Mouse (Mus musculus) kidney, adult 18-20 months (tissue): ENCODE results near the gene Mllt3.
A peak's percentile ranks its signal among the peaks of the same experiment; 100 is the strongest.

ENCODE experiments used
- DNase-seq: peaks from one replicate; pipeline ENCODE4 v3.0.0; 2021

The Mllt3 gene

DNA sequence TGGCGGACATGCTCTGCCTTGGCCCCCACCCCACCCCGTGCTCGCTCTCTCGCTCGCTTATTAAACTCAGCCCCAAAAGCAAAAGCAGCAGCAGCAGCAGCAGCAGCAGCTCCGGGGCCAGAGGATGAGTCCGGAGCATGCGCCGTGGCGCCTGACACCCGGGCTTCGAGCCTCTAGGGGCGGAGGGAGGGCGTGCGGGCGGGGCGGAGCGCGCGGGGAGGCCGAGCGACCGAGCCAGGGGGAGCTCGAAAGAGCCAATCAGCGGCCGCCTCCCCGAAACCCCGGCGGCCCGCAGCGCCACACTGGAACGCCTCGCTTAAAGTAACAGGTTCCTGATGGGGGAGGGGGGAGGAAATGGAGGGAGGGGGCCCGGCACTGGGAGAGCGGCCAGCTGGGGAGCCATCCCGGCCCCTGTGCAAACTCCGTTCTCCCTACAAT, at the start of gene Mllt3:
Mllt3 (minus strand) TSS at position 149 of the 438 bp plus-strand sequence.
- peak; percentile 94 for DNase-seq

DNA sequence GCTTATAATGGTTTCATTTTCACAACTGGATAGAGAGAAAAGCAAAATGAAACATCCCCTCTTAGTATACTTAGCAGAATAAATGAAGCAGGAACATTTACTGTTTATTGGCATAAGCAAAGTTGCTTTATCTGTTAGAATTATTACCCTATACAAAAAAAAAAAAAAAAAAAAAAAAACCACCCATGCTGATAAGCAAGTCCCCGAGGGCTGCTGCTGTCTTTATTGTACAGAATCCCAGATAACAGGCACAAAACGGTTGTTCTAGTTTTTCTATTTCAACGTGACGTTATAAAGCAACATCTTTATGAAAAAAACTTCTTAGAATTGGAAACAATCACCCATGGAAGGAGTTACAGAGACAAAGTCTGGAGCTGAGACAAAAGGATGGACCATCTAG, 49.2 kb upstream of the Mllt3 start:
- no peak for DNase-seq

DNA sequence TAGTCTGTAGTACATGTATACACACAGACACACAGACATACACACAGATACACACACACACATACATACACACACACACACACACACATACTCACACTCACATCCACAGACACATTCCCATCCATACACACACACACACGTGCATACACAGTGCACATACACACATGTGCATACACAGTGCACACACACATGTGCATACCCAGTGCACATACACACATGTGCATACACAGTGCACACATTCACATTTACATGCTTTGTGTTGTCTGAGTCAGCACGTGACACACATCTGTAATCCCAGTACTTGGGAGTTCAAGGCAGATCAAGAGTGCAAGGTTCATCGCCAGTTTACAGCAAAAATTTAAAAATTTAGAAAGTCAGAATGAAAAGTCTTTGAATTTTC, 48.7 kb upstream of the Mllt3 start:
- DNase-seq, result no peak

DNA sequence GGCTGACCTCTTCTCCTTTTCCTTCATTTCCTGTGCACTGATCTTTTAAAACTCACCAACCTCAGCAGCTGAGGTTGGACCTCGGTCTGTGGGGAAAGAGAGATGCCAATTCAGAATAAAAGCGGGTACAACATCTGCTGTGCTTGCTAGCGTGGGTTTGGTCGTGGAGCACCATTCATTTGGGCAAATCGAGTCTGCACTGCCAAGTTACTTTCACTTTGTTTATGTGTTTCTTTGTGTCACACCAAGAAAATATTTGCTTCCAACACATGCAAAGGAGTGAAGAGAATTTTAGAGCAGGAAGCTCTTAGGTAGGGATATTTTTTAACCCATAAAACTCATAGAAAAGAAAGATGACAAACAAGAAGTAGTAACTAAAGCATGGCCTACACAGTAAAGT, 48.3 kb upstream of the Mllt3 start:
- DNase-seq, result no peak

DNA sequence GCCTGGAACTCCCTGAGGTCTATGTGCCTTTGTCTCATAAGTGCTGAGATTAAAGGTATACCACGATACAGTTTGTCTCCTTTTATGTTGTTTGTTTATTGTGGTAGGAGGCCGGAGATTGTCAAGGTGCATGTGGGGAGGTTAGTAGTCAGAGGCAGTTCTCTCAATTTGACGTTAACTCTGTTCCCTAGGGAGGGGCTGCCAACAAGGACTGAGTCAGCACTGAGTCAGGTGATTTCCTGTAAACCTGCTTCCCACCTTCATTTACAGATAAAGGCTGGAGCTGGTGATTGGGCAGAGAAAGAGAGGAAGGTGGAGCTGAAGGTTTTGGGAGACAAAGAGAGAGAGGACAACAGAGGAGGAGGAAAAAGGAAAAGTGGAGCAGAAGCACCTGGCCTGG, 45.8 kb upstream of the Mllt3 start:
- no peak for DNase-seq

DNA sequence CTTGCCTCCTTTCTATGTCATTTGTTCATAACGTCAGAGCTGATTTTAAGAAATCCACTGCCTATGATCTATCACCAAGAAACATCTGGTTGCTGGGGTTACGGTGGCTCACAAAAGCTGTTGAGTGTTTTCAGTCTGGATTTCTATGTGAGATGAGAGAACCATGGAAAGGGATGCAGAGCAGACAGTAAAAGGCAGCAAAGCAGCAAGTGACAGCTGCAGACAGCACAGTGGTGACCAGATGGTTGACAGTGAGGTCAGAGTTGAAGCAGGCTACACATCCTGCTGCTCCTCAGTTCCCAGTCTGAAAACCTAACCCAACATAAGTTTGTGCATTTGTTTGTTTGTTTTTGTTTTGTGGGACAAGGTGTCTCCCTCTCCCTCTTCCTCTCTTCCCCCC, 42.2 kb upstream of the Mllt3 start:
- DNase-seq, result no peak

DNA sequence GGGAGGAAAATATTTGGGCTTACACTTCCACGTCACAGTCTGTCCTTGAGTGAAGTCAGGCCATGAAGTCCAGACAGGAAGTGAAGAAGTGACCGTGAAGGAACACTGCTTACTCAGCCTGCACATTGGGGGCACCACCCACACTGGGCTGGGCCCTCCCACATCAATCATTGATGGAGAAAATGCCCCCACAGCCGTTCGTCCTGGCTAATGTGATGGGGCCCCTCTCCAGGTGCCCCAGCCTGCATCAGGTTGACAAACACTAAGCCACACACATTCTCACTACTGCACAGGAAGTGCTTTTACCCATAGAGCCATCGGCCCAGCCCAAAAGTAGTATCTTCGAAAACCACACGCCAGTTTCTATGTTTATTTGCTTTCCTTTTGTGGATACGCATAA, 13.1 kb upstream of the Mllt3 start:
- no peak for DNase-seq

DNA sequence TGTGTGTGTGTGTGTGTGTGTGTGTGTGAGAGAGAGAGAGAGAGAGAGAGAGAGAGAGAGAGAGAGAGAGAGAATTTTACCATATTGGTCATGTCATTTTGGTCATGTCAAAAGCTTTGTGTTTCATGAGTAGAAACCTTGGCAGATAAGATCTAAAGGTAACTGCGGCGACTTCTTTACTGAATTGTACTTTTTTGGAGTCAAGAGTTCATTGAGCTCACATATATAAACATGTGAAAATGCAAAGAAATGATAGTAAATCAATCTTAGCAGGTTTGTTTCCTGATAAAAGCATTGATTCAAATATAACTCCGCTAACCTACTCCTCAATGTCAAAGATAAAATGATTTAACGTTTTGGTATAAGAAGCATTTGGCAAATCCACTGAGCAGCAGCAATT, 12.0 kb upstream of the Mllt3 start:
- no peak for DNase-seq

DNA sequence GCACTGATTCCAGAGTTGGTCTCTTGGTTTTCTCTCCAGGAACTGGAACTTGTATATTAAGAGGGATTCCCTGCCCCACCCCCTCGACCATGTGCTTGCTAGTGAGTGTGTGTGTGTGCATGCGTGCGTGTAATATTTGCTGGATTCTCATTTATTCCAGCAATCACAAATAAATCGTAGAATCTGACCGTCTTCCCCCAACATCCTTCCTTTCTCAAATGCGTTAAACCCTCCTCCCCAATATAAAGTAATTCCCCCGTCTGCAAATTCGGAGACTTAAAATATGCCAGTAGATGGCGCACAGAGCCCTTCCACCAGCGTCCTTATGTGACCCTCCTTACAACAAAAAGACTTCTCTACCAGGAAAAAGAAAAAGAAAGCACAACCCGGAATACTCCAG, 2.2 kb upstream of the Mllt3 start:
- peak; percentile 48 for DNase-seq

DNA sequence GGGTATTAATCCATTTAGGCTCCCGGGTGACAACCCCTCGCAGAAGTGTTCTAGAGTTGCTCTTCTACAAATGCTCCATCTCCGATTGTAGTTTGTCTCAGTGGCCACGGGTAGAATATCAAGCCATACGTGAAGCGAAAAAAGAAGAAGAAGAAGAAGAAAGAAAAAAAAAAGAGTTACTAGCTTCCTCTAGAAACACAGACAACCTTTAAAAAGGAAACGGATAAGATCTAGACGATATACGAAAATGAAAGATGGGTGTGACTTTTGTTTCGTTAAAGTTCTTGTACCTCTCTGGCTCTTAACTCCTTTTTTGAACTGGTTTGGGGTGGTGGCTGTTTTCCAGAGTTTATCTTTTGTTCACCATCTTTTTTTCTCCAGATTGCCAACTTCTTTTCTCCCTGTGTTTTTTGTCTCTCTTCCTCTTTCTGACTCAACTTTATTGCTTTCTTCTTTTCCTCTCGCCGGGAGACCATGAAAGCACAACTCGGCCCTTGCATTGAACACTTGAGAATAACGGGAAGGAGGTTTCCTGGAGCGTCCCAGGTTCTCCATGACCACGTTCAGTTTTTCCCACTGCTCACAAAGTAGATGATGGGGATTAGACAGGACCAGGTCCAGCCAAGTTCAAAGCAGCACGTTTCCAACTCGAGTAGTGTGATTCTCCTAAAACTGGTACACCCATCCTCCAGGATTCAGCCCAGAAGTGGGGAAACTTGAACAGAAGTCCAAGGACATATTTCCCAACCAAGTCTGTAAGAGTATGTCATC, 1.4 kb upstream of the Mllt3 start:
- DNase-seq, result peak; percentile 13

DNA sequence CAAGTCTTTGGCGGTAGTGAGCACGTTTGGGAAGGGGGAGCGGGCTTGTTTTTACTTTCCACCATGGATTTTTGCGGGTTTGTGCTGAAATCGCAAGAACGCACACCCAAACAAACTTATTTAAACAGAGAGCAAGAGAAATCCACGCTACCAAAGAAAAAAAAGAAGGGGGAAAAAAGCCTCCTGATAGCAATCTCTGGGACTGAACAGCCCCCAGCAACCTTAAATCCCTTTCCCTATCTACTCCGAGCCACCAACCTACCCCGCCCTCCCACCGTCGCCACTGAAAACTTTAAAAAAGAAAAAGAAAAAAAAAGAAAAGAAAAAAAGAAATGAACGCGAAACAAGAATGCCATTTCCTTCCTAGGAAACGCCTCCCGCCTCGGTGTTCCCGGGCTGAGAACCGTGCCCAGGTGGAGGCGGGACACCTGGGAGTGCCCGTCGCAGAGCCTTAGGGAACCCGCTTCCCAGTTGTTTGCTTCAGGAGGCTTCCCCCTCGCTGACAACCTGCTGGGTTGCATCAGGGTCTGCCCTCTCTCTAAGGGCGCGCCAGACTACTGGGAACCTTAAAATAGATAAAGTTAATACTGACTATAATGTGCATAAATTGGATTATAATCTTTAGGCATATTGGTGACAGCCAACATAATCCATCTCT, 694 bp upstream of the Mllt3 start:
- DNase-seq, result peak; percentile 39

DNA sequence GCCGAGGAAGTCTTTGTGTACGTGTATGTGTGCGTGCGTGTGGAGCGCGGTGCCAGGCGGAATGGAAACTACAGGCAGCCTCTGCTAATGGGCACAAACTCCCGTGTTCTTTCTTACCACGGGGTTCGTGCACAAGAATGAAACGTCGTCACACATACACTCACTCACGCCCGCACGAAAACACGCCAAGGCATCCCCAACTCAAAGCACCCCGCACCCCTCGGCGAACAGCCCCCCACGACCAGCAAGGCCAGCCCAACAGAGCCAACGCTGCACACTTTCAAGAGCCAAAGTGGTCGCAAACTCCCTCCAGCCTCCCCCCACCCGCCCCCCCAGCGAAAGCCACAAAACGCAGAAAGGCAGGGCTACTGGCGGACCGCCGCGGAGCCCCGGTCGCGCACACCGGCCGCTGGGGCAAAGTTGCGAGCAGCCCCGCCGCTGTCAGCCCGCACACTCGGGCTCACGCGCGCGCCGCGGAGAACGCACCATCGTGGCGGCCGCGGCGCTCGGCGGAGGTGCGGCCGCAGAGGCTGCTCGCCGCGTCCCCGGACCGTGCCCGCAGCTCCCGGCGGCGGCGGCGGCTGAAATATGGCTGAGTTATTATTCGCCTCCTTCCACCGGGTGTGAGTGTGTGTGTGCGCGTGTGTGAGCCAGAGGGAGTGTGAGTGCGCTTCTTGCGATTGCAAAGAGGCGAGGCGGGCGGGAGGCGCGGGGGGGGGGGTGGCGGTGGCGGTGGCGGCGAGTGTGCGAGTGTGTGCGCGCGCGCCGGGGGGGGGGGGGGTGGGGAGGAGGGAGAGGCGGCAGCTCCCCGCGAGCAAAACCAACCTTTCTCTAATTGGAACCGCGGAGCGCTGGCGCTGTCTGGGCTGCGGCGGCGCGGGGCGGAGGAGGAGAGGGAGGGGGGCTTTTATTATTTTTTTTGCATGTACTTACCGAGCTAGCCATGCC, 739 bp downstream of the Mllt3 start:
- peak; percentile 57 for DNase-seq

DNA sequence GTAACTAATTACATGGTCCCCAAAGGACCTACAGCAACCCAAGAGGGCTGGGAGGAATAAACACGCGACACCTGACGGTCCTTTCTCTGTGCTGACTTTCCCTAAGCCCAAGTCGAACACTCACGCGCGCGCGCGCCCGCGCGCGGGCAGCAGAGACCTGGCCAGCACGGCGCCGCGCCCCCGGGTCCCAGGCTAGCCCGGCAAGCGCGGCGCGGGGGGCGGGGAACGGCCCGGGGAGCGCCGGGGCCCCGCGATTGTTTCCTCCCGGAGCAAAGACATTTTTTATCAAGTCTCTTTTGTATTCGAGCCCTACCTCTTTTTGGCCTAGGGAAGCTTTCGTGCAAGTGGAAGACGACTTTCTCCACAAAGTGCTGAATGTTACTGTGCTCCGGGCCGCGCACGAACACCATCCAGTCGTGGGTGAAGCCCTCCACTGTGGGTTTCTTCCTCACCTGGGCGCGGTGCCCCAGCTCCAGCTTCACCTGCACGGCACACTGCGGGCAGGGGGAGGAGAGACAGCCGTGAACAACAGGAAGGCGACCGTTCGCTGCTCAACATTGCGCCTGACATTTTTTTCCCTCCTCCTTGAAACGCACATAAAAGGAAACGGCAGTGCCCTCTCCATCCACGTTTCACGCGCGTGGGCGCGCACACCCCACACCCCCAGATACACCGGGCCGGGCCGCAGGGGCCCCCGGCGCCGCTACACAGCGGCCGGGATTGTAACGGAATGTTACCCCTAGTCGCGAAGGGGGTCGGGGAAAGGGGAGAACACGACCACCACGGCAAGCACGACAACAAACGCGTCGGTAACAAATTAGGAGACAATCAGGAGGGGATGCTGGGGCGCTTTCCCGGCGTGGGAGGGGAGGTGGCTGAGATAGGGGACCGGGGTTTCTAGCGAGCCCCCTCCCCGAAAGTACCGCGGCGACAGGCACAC, 1.7 kb downstream of the Mllt3 start:
- DNase-seq, result peak; percentile 56

DNA sequence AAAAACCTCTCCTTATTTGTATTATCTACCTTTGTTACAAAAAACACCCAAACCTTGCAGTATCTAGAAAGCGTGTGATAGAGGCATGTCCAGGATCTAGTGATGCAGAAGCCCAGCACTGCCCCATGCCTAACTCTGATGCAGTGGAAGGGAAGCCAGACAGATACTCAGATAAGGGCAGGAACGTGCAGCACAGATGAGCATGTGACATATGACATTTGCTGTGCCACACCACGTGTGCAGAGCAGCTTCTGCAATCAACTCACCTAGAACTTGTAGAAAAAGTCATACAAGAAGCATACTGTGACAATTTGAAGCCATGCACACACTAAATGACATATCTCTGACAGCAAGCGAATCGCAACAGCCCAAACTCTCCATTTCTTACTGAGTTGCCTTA, 9.6 kb downstream of the Mllt3 start:
- no peak for DNase-seq

DNA sequence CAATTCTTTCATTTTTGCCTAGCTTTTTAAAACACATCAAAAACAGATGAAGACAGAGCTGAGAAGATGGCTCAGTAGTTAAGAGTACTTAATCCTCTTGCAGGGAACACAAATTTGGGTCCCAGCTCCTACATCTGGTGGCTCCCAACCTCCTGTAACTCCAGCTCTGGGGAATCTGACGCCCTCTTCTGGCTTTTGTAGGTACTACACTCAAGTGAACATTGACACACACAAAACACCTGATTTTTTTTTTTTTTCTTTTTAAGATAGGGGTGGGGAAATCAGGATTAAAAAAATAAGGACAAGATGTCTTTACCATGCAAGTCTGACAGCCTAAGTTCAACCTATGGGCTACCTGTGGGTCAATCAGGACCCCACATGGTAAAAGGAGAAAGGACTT, 10.5 kb downstream of the Mllt3 start:
- no peak for DNase-seq

DNA sequence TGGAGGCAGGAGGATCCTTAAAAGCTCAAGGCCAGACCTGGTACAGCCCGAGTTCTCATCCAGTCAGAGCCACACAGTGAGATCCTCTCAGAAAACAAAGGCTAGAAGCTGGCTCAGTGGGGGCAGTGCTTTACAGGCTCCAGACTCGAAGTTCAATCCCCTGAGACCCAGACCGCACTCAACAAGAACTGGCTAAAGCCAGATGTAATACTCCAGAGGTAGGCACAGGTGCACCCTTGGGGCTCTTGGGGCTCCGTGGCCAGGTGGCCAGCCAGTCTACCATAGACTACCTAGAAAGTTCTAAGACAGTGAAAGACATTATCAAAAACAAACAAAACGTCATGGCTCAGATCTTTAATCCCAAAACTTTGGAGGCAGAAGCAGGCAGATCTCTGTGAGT, 12.7 kb downstream of the Mllt3 start:
- DNase-seq, result no peak

DNA sequence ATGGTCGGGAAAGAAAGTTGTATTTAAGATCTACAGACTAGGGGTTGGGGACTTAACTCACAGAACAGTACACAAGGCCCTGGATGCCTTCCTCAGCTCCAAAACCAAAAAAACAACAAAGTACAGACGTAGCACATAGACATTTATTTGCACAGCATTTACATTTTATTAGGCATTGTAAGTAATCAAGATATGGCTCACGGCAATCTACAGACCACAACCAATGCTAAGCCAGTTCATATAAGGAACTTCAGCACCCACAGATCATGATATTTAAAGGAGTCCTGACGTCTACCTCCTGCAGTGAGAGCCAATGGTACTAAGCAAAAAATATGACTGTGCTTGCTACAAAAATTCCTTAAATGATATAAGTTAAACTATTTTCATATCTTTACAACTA, 13.5 kb downstream of the Mllt3 start:
- no peak for DNase-seq

DNA sequence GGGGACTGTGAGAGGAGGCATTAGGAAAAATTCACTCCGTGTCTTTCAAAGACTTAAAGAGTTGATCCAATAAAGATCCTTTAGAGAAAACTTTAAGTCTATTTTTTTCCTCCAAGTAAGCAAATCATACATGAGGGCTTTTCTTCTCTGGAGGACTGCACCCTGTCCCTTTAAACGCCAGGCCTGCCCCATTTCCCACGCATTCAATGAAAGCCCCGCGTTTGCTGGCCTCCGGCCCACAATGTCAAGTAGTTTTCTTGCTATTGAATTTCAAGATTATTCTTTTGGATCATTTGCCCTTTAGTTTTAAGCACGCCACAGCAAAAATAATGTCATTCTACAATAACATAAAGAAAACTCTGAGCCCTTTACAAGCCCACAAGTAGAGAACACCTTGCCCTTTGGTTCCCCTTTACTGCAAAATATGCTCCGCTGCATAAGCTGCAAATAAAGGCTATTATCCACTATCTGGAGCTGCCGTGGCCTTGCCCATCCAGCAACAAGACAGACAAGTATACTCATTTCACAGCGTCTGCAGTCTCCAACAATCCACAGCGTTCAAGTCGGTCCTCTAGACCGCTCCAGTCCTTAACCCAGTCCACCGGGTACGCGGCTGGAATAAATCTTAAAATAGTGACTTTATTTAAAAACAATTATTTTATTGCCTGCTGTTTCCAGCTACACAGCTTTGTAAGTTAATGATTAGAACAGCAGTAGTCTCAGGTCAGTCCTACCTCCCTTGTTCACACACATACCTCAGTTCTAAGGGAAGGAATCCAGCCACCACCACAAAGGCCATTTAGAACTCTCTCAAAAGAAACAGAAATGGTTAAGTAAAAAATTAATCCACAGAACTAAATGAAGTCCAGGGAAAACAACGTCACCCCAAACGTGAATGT, 15.5 kb downstream of the Mllt3 start:
- peak; percentile 52 for DNase-seq

DNA sequence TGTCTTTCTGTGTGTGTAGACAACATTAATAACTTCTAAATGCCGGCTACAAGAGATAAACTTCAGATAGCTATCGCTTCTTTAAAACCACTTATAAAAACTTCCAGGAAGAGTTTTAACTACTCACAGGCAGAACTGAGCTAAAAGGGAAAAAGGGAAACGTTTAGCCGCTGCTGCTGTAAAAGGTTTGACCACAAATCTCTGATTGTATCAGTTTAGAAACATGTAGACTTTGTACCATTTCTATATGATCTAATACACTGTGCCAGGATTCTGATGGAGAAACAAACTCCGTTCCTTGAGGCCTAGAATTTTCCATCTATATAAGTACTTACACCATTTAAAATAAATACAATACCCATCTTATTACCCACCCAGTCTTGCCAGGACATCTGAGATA, 17.4 kb downstream of the Mllt3 start:
- no peak for DNase-seq

DNA sequence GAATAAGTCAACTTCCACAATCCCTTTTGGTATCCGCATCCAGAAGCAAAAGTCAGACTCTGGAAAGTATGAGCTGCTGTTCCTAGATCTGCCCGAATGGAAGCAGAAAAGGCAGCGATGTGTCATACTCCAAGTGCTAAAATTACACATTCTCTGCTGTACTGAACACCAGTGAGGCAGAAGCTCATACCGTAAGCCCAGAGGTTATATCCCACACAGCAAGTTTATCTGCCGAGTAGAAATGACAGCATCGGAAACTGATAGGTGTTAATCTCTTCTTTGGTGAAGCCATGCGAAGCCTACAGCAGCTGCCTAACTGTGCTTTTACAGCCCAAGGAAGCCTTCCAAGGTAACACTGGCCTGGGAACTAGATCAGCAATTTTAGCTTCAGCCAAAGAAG, 17.9 kb downstream of the Mllt3 start:
- DNase-seq, result no peak

DNA sequence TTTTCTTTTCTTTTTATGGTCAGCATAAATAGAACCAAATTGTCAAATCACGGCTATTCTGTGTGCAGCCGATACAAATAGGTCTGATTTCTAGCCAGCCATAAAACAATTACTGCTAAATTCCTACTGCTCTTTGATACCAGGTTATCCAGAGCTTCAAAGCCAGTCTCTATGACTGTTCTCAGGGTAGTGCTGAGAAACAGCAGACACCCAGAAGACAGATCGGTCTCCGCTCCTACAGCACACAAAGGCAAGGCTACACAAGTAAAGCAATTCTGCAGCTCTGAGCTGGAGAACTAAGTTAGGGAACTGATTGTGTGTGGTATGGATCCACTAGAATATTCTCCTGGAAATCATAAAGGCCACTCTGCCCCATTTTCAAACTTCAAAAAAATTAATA, 20.4 kb downstream of the Mllt3 start:
- no peak for DNase-seq
